Mouse (Mus musculus) bone marrow, adult 2 months (tissue): ENCODE measurements around the gene Ankrd45. TPM values are rescaled to one million over a fixed set of nuclear protein-coding genes. Genes with fewer than 3 reads are reported as not detected.
"Not testable (repeated sequence)": the region's sequence is repeated elsewhere in the genome, so short reads cannot be mapped to it uniquely, and the experiment has no call there.

Experiments
- H3K27ac ChIP-seq: fragments of 200-500 bp; 2 replicates; pipeline ENCODE4 v1.5.1; 2012; ENCODE audit warnings: low read depth, mild to moderate bottlenecking, control low read depth, inconsistent platforms, low read length; ENCODE audit not compliant: control insufficient read depth, poor library complexity, insufficient read depth
- H3K4me1 ChIP-seq: fragments of 200-500 bp; 2 replicates; pipeline ENCODE4 v1.6.1; 2011; ENCODE audit warnings: low read length; ENCODE audit not compliant: control insufficient read depth, insufficient read depth
- H3K4me3 ChIP-seq: fragments of 200-500 bp; replicated peaks from 2 replicates; pipeline ENCODE3; 2011; ENCODE audit warnings: mild to moderate bottlenecking, low read depth, low read length, control low read depth; ENCODE audit not compliant: control insufficient read depth
- CTCF ChIP-seq: fragments of 200-500 bp; IDR thresholded peaks from 2 replicates; pipeline ENCODE4 v1.5.1; 2011; ENCODE audit warnings: low read length, control low read depth; ENCODE audit not compliant: control insufficient read depth, insufficient read depth
- POLR2A ChIP-seq: fragments of 200-500 bp; IDR thresholded peaks from 2 replicates; pipeline ENCODE4 v1.6.1; 2011; ENCODE audit warnings: low read depth, mild to moderate bottlenecking, control low read depth, low read length, borderline replicate concordance; ENCODE audit not compliant: control insufficient read depth
- WGBS: fragments of 180-500 bp; shearing (Covaris S2); methylation state at CpG from one replicate; pipeline ENCODE4 v1.1.7; 2018; 5-methylcytosine and 5-hydroxymethylcytosine counted together
- polyA plus RNA-seq: library from polyadenylated mRNA; stranded (reverse); fragments of >200 nt; gene quantifications from 2 replicates; pipeline ENCODE4 v1.2.4, GENCODE M21; 2011; ENCODE audit warnings: low replicate concordance; ENCODE audit not compliant: missing spikeins, insufficient read depth, insufficient read length

The Ankrd45 gene
- polyA plus RNA-seq, 1 experiment = not detected

DNA sequence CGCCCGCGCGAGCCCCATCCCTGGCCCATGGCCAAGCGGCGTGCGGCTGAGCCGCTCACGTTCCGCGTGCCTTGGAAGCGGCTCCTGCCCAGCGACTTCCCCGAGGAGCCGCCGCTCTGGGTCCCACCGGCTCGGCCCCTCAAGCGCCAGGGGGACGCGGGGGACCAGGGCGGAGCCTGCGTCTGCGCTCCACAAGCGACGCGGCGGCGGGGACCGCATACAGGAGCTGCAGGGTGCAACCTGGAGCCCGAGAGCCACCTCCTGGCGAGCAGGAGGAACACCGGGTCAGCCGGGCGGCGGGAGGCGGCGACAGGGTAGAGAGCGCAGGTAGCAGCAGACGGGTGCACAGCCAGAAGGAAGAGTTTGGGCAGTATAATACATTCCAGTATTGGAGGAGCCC lies 28.2 kb downstream of the Ankrd45 start:
- H3K4me3 ChIP-seq = no peak overlapping the region

DNA sequence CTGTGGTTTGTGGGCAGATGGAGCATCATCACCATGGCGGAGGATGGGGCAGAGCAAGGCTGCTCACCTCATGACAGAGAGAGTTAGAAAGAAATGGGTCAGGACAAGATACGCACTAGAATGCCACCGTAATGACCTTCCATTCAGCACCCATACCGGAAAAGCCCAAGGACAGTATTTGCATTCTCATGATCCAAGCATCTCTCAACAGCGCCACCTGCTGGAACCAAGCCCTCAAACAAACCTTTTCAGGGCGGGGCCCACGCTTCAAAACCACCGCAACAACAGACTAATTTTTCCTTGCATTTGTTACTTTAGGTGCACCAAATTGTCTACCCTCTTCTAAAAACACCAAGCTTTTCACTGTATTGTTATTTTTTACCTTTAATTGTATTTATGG lies 38.2 kb downstream of the Ankrd45 start:
- WGBS = 57% methylated on average over 8 of the region's 8 CpGs
- Histone ChIP-seq H3K4me1 (no peaks in the 10 kb centered on the region), H3K4me3 (no peak overlapping the region), H3K27ac (no peak overlapping the region)
- TF ChIP-seq POLR2A = no peak
- TF ChIP-seq CTCF = peak; percentile 78

More for the DNA sequence above, 28.2 kb downstream of the Ankrd45 start:
- no peak overlapping the region; the same call in 1 of the 2 replicates for H3K27ac ChIP-seq
- 2% methylated on average over 40 of the region's 40 CpGs for WGBS
- TF ChIP-seq POLR2A (no peak), CTCF (peak; percentile 64)
- H3K4me1 ChIP-seq = no peaks in the 10 kb centered on the region

DNA sequence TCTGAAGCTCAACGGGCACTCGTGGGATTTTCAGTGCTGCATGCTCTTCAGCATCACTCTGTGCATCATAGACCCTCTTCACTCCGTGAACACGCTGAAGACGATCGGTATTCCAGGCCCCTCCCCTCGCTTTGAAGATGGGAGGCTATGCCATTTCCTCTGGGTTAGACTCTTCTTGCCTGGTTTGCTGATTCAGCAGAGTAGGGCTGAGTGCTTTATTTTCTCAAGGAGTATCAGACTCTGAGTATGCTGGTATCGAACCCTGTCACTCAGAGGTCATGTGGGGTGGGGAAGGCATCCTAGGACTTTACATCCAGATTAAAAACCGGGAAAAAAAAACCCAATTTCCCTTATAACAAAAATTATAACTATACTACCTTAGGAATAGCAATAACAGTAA lies 39.9 kb downstream of the Ankrd45 start:
- TF ChIP-seq POLR2A = no peak
- 82% methylated on average over 9 of the region's 9 CpGs for WGBS
- no peak overlapping the region for H3K27ac ChIP-seq
- H3K4me1 ChIP-seq = no peaks in the 10 kb centered on the region
- no peak overlapping the region for H3K4me3 ChIP-seq

DNA sequence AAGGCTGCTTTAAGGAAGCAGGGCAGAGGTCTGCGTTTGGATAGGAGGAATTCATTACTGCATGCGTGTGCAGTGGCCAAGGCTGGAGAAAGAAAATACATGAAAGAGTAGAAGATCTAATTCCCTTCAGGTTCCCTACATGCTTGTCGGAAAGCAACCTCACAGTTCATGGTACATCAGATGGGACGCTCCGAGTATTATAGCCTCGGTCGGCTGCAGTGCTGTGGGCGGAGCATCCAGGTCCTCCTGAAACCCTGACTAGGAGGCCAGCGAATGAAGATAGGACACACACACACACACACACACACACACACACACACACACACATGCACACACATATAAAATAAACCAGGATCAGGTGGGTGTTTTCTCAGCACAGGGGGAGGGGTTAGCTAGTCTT lies 41.2 kb downstream of the Ankrd45 start:
- no peaks in the 10 kb centered on the region for H3K4me1 ChIP-seq
- 32% methylated on average over 9 of the region's 9 CpGs for WGBS
- no peak for TF ChIP-seq CTCF
- TF ChIP-seq POLR2A = no peak
- no peak overlapping the region for H3K27ac ChIP-seq
- H3K4me3 ChIP-seq = no peak overlapping the region

DNA sequence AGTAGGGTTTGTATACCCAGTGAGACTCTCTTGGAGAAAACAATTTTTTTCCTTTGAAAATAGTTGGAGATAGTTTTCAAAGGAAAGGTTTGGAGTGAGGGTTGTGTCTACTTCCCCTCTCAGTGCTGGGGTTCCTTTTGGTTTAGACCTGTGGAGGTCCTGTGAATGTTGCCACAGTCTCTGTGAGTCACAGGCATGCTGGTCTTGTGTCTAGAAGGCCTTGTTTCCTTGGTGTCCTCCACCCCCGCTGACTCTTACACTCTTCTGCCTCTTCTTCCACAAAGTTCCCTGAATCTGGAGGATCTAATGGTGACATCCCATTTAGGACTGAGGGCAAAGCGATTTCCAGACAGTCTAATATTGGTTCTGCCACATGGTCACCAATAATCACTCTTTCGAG lies 42.9 kb downstream of the Ankrd45 start:
- TF ChIP-seq POLR2A (no peak), CTCF (no peak)
- H3K27ac ChIP-seq = no peak overlapping the region
- 79% methylated on average over 3 of the region's 3 CpGs for WGBS
- no peak overlapping the region for H3K4me3 ChIP-seq
- H3K4me1 ChIP-seq = no peaks in the 10 kb centered on the region

DNA sequence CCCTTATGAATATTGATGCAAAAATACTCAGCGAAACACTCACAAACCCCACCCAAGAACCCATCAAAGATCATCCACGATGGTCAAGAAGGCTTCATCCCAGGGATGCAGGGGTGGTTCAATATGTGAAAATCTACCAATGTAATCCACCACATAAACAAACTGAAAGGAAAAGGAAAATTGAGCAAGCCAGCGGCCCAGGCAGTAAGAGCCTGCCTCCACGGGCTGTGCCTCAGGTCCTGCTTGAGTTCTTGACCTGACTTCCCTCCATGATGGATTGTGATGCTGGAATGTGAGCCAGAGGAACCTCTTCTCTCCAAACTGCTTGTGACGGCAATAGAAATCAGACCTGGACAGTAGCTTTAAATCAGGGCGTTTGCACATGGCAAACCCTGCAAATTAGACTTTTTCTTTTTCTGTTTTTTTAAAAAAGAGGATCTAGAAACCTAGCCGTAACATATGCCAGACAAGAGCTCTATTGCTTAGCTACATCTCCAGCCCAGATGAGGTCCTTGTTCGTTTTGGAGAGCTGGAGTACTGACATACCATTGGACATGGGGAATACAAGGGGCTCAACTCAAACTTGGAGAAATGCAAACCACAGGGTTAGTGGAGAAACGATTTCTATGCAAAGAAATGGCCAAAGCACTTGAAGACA lies 47.9 kb downstream of the Ankrd45 start:
- Histone ChIP-seq H3K4me3 (peak overlapping the region; percentile 13), H3K27ac (no peak overlapping the region), H3K4me1 (no peaks in the 10 kb centered on the region)
- WGBS = 58% methylated on average over 9 of the region's 9 CpGs
- TF ChIP-seq CTCF (no peak), POLR2A (no peak)

DNA sequence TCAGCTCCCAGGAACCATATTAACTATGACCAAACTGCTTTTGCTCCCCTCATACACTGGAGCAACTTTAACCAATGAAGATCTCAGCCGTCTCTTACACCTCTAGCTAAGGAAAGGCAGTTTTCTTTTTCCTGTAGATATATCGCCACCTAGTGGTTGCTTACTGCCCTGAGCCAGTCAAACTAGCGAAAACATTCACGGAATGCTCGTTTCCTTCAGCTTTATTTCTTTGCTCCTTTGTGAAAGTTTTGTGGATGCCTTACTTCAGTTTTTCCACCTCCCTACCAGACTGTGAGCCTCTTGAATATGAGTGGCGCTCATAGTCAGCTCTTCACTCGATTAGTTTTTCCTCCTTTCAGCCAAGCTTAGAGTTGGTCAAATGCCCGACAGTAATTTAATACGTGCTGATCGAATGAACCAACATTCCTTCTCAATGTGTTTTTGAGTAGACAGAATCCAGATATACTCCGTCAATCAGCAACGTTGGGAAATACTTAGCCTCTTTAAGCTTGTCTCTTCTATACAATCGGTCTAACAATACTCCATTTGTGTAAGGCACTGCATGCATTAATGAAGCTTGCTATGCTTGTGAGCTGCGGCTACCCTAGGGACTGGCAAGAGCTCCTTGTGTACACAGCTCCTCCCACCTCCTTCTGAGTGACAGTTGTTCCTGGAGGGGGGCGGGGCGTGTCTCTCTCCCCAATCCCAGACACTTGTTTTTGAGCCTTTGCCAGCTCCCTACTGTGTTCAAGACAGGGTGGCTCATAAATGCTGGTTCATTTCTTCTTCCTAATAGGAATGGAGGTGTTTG lies 53.3 kb downstream of the Ankrd45 start:
- Histone ChIP-seq H3K4me3 (peak overlapping the region; percentile 41), H3K27ac (no peak overlapping the region), H3K4me1 (no peaks in the 10 kb centered on the region)
- TF ChIP-seq POLR2A (no peak), CTCF (peak; percentile 52)
- under 1% methylated on average over 16 of the region's 16 CpGs for WGBS

DNA sequence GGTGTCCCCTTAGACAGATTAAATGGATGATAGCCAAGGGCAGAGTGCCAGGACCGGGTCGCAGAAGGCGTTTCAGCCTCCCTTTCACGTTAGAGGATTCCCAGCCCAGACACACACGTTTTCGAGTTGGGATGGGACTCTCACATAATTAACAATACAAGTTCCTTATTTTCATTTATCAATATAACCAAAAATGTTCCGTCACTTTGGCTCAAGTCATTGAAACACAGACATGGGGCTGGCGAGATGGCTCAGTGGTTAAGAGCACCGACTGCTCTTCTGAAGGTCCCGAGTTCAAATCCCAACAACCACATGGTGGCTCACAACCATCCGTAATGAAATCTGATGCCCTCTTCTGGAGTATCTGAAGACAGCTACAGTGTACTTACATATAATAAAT lies 53.9 kb downstream of the Ankrd45 start:
- not testable (repeated sequence) for H3K4me1 ChIP-seq, H3K27ac ChIP-seq, H3K4me3 ChIP-seq
- WGBS = 42% methylated on average over 11 of the region's 11 CpGs
